Mouse (Mus musculus): ENCODE results near the gene Nr4a1.

Nr4a1 gene

GRCm38 (mm10) chr15:101253886-101254795 lies at the start of gene Nr4a1:
Gene Nr4a1, plus strand, starts transcription at chr15:101254269.
- DNase-seq (ENCODE audit: extremely low spot score) = peak; percentile 64

- DNase-seq (ENCODE audit: extremely low spot score) = no peak
These were observed 49.3 kb upstream of the Nr4a1 start for GRCm38 (mm10) chr15:101204781-101205180.

- DNase-seq (ENCODE audit: extremely low spot score) = peak; percentile 52
These were observed 43.8 kb upstream of the Nr4a1 start for GRCm38 (mm10) chr15:101210228-101210627.

- DNase-seq (ENCODE audit: extremely low spot score) = no peak
These were observed 43.0 kb upstream of the Nr4a1 start for GRCm38 (mm10) chr15:101210998-101211613.

GRCm38 (mm10) chr15:101212435-101212834 lies 41.6 kb upstream of the Nr4a1 start:
- no peak for DNase-seq (ENCODE audit: extremely low spot score)

- no peak for DNase-seq (ENCODE audit: extremely low spot score)
These were observed 38.9 kb upstream of the Nr4a1 start for GRCm38 (mm10) chr15:101215136-101215535.

GRCm38 (mm10) chr15:101216036-101216435 lies 38.0 kb upstream of the Nr4a1 start:
- no peak for DNase-seq (ENCODE audit: extremely low spot score)

GRCm38 (mm10) chr15:101220905-101221297 lies 33.2 kb upstream of the Nr4a1 start:
- no peak for DNase-seq (ENCODE audit: extremely low spot score)

GRCm38 (mm10) chr15:101221298-101222104 lies 32.6 kb upstream of the Nr4a1 start:
- peak; percentile 80 for DNase-seq (ENCODE audit: extremely low spot score)

GRCm38 (mm10) chr15:101222897-101223482 lies 31.1 kb upstream of the Nr4a1 start:
- DNase-seq (ENCODE audit: extremely low spot score) = no peak

- DNase-seq (ENCODE audit: extremely low spot score) = no peak
These were observed 30.5 kb upstream of the Nr4a1 start for GRCm38 (mm10) chr15:101223596-101223995.

- peak; percentile 88 for DNase-seq (ENCODE audit: extremely low spot score)
These were observed 29.8 kb upstream of the Nr4a1 start, which contains the start of gene Grasp for GRCm38 (mm10) chr15:101224006-101224906. Gene Grasp, plus strand, starts transcription at chr15:101224188.

- no peak for DNase-seq (ENCODE audit: extremely low spot score)
These were observed 29.1 kb upstream of the Nr4a1 start for GRCm38 (mm10) chr15:101224977-101225376.

GRCm38 (mm10) chr15:101227971-101228370 lies 26.1 kb upstream of the Nr4a1 start:
- DNase-seq (ENCODE audit: extremely low spot score) = no peak

GRCm38 (mm10) chr15:101228866-101229590 lies 25.0 kb upstream of the Nr4a1 start:
- DNase-seq (ENCODE audit: extremely low spot score) = no peak

- DNase-seq (ENCODE audit: extremely low spot score) = no peak
These were observed 23.6 kb upstream of the Nr4a1 start for GRCm38 (mm10) chr15:101230503-101230902.

GRCm38 (mm10) chr15:101230995-101231647 lies 22.9 kb upstream of the Nr4a1 start:
- DNase-seq (ENCODE audit: extremely low spot score) = no peak

GRCm38 (mm10) chr15:101231648-101232180 lies 22.4 kb upstream of the Nr4a1 start:
- no peak for DNase-seq (ENCODE audit: extremely low spot score)

- no peak for DNase-seq (ENCODE audit: extremely low spot score)
These were observed 21.5 kb upstream of the Nr4a1 start for GRCm38 (mm10) chr15:101232607-101233006.

Measured in embryo, embryonic 9.5 days (tissue).